Mouse (Mus musculus): Measurements from ENCODE around the gene Kctd2. TPM values are rescaled to one million over a fixed set of nuclear protein-coding genes. Genes with fewer than 3 reads are reported as not detected.
"Not testable (repeated sequence)": the region's sequence is repeated elsewhere in the genome, so short reads cannot be mapped to it uniquely, and the experiment has no call there.

Kctd2 gene
- polyA plus RNA-seq, 1 experiment: 37.8 TPM

GRCm38 (mm10) chr11:115467217-115467618 is 47.3 kb downstream of the Kctd2 start:
- 62% methylated on average over 4 of the region's 4 CpGs for WGBS
- H3K36me3 ChIP-seq (ENCODE audit: control insufficient read depth, insufficient read depth, low read length): peaks cover 2% of the 10 kb centered on the region; the same call in 1 of the 2 replicates
- TF ChIP-seq CTCF (conservative IDR thresholded peaks at IDR 0.05; ENCODE audit: insufficient read depth, insufficient read length, low read depth, low read length): no peak
- no peak for TF ChIP-seq POLR2A (IDR thresholded peaks at IDR 0.05; ENCODE audit: low read depth, low read length)
- H3K27ac ChIP-seq (ENCODE audit: insufficient read depth, low read depth, low read length): no peak overlapping the region
- no peaks in the 10 kb centered on the region for H3K27me3 ChIP-seq (replicated peaks; ENCODE audit: control insufficient read depth, insufficient read depth, low read length)
- DNase-seq: no peak
- H3K4me3 ChIP-seq (ENCODE audit: insufficient read depth, low read depth, low read length): no peak overlapping the region
- peaks cover 5% of the 10 kb centered on the region; the same call in 1 of the 2 replicates for H3K4me1 ChIP-seq (ENCODE audit: control insufficient read depth, insufficient read depth, low read length)

- Histone ChIP-seq H3K4me1 (ENCODE audit: control insufficient read depth, insufficient read depth, low read length) (peaks cover 28% of the 10 kb centered on the region), H3K4me3 (ENCODE audit: insufficient read depth, low read depth, low read length) (no peak overlapping the region), H3K27ac (ENCODE audit: insufficient read depth, low read depth, low read length) (peak overlapping the region; percentile 76), H3K27me3 (replicated peaks; ENCODE audit: control insufficient read depth, insufficient read depth, low read length) (no peaks in the 10 kb centered on the region), H3K36me3 (ENCODE audit: control insufficient read depth, insufficient read depth, low read length) (peaks cover 2% of the 10 kb centered on the region; the same call in 1 of the 2 replicates)
- peak; percentile 39 for DNase-seq
- 53% methylated on average over 7 of the region's 7 CpGs for WGBS
- TF ChIP-seq POLR2A (IDR thresholded peaks at IDR 0.05; ENCODE audit: low read depth, low read length): no peak
- TF ChIP-seq CTCF (conservative IDR thresholded peaks at IDR 0.05; ENCODE audit: insufficient read depth, insufficient read length, low read depth, low read length): no peak
These were observed 52.3 kb downstream of the Kctd2 start for GRCm38 (mm10) chr11:115472183-115472582.

GRCm38 (mm10) chr11:115473626-115474275 is 53.8 kb downstream of the Kctd2 start:
- H3K4me1 ChIP-seq (ENCODE audit: control insufficient read depth, insufficient read depth, low read length): peaks cover 28% of the 10 kb centered on the region
- 12% methylated on average over 15 of the region's 15 CpGs for WGBS
- H3K4me3 ChIP-seq (ENCODE audit: insufficient read depth, low read depth, low read length): peak overlapping the region; percentile 1; the same call in 1 of the 2 replicates
- peak overlapping the region; percentile 89 for H3K27ac ChIP-seq (ENCODE audit: insufficient read depth, low read depth, low read length)
- peaks cover 2% of the 10 kb centered on the region; the same call in 1 of the 2 replicates for H3K36me3 ChIP-seq (ENCODE audit: control insufficient read depth, insufficient read depth, low read length)
- TF ChIP-seq POLR2A (IDR thresholded peaks at IDR 0.05; ENCODE audit: low read depth, low read length): no peak
- peak; percentile 99; the same call in 1 of the 2 replicates for TF ChIP-seq CTCF (conservative IDR thresholded peaks at IDR 0.05; ENCODE audit: insufficient read depth, insufficient read length, low read depth, low read length)
- DNase-seq: peak; percentile 97
- H3K27me3 ChIP-seq (replicated peaks; ENCODE audit: control insufficient read depth, insufficient read depth, low read length): no peaks in the 10 kb centered on the region

- Histone ChIP-seq H3K4me1 (ENCODE audit: control insufficient read depth, insufficient read depth, low read length) (peaks cover 28% of the 10 kb centered on the region), H3K36me3 (ENCODE audit: control insufficient read depth, insufficient read depth, low read length) (peaks cover 2% of the 10 kb centered on the region; the same call in 1 of the 2 replicates), H3K27me3 (replicated peaks; ENCODE audit: control insufficient read depth, insufficient read depth, low read length) (no peaks in the 10 kb centered on the region), H3K4me3 (ENCODE audit: insufficient read depth, low read depth, low read length) (peak within 1 kb of the TSS; percentile 85), H3K27ac (ENCODE audit: insufficient read depth, low read depth, low read length) (peak within 1 kb of the TSS; percentile 89)
- DNase-seq: peak; percentile 97
- TF ChIP-seq POLR2A (IDR thresholded peaks at IDR 0.05; ENCODE audit: low read depth, low read length) (peak; percentile 27), CTCF (conservative IDR thresholded peaks at IDR 0.05; ENCODE audit: insufficient read depth, insufficient read length, low read depth, low read length) (no peak)
- WGBS: under 1% methylated on average over 26 of the region's 26 CpGs
These were observed 55.3 kb downstream of the Kctd2 start, which contains the start of gene Armc7 for GRCm38 (mm10) chr11:115475025-115475757. Gene Armc7, plus strand, starts transcription at chr11:115475667.

- Histone ChIP-seq H3K4me1 (ENCODE audit: control insufficient read depth, insufficient read depth, low read length) (peaks cover 28% of the 10 kb centered on the region), H3K4me3 (ENCODE audit: insufficient read depth, low read depth, low read length) (peak overlapping the region; percentile 85), H3K27me3 (replicated peaks; ENCODE audit: control insufficient read depth, insufficient read depth, low read length) (no peaks in the 10 kb centered on the region), H3K36me3 (ENCODE audit: control insufficient read depth, insufficient read depth, low read length) (no peaks in the 10 kb centered on the region), H3K27ac (ENCODE audit: insufficient read depth, low read depth, low read length) (no peak overlapping the region)
- 4% methylated on average over 28 of the region's 28 CpGs for WGBS
- no peak for TF ChIP-seq POLR2A (IDR thresholded peaks at IDR 0.05; ENCODE audit: low read depth, low read length)
- TF ChIP-seq CTCF (conservative IDR thresholded peaks at IDR 0.05; ENCODE audit: insufficient read depth, insufficient read length, low read depth, low read length): no peak
- no peak for DNase-seq
These were observed 55.9 kb downstream of the Kctd2 start for GRCm38 (mm10) chr11:115475758-115476237.

GRCm38 (mm10) chr11:115476630-115477029 is 56.7 kb downstream of the Kctd2 start:
- peaks cover 28% of the 10 kb centered on the region for H3K4me1 ChIP-seq (ENCODE audit: control insufficient read depth, insufficient read depth, low read length)
- not testable (repeated sequence) for DNase-seq; H3K27ac ChIP-seq (ENCODE audit: insufficient read depth, low read depth, low read length); H3K27me3 ChIP-seq (replicated peaks; ENCODE audit: control insufficient read depth, insufficient read depth, low read length); H3K36me3 ChIP-seq (ENCODE audit: control insufficient read depth, insufficient read depth, low read length); H3K4me3 ChIP-seq (ENCODE audit: insufficient read depth, low read depth, low read length)
- WGBS: 79% methylated on average over 4 of the region's 4 CpGs

GRCm38 (mm10) chr11:115477388-115477787 is 57.5 kb downstream of the Kctd2 start:
- DNase-seq; H3K4me3 ChIP-seq (ENCODE audit: insufficient read depth, low read depth, low read length); H3K27ac ChIP-seq (ENCODE audit: insufficient read depth, low read depth, low read length); H3K27me3 ChIP-seq (replicated peaks; ENCODE audit: control insufficient read depth, insufficient read depth, low read length); H3K36me3 ChIP-seq (ENCODE audit: control insufficient read depth, insufficient read depth, low read length): not testable (repeated sequence)
- peaks cover 21% of the 10 kb centered on the region for H3K4me1 ChIP-seq (ENCODE audit: control insufficient read depth, insufficient read depth, low read length)
- WGBS: 82% methylated on average over 7 of the region's 7 CpGs
